Mouse (Mus musculus) layer of hippocampus, adult 2 months (tissue): ENCODE measurements at regions not wholly inside any gene's neighbourhood (a gene's known extent, or its start where the extent isn't known, plus 50 kb on each side); places are given as distances from the start of the nearest gene placed in this dataset.

Experiments used
- DNase-seq, 2 experiments: peaks; one replicate each; pipeline ENCODE4 v3.0.0; 2022; ENCODE audit warnings: low spot score in 2 of 2
- H3K27ac ChIP-seq: fragments of 200-600 bp; 2 replicates; pipeline ENCODE4 v1.8.1; 2022
- H3K4me3 ChIP-seq: fragments of 200-600 bp; 2 replicates; pipeline ENCODE4 v1.8.1; 2022; ENCODE audit warnings: mild to moderate bottlenecking
- CTCF ChIP-seq: fragments of 200-600 bp; conservative IDR thresholded peaks from 2 replicates; pipeline ENCODE4 v1.8.1; 2022; ENCODE audit warnings: antibody characterized with exemption, mild to moderate bottlenecking, moderate library complexity

DNA sequence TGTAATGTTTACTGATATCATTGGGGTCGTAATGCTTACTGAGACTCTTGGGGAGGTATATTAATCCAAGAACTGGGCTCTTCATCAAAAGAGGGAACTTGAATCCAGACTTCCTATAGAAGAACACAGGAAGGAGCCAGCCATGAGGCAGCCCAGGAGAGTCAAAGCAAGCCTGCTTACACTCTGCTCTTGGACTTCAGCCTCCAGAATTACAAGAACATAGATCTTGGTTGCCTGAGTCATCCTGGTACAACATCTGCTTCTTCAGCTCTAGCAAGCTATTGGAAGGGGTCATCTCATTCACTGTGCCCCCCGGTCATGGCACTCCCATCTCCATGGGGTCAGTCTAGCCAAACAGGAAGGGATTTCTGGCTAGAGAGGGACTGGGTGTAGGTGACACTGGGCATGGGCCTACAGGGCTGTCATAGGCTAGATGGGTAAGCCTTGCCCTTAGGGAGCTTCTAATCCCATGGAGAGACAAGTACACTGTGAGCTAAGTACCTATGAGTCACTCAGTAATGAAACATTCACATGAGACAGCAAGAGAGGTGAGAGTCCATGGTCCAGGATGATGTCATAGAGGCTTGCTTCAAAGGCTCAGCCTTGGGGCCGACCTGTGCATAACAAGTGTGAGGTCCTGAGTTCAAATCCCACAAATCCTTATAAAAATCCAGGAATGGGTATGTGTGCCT lies 217.1 kb downstream of the 4933412E24Rik start:
- DNase-seq = no peak
- Histone ChIP-seq H3K4me3 (no peak overlapping the region), H3K27ac (no peak overlapping the region)
- no peak for TF ChIP-seq CTCF

DNA sequence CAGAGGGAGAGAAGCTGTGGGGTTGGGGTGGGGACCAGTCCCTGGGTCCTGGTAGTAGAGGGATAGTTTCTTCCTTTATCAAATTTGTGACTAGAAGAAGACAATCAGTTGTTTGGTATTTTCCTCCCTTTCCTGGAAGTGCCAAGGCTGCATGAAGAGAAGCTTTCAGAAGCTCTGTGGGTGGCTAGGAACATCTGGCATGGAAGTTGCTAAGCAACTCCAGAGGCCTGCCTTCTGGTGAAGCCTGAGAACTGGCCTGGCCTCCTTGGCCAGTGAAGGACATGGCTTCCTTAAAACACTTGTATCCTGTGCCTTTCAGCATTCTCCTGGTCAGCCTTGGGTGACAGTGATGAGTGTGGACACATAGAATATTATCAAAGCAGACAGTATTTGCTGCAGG lies 217.9 kb downstream of the 4933412E24Rik start:
- no peak for TF ChIP-seq CTCF
- H3K27ac ChIP-seq = no peak overlapping the region
- H3K4me3 ChIP-seq = no peak overlapping the region
- DNase-seq = no peak

DNA sequence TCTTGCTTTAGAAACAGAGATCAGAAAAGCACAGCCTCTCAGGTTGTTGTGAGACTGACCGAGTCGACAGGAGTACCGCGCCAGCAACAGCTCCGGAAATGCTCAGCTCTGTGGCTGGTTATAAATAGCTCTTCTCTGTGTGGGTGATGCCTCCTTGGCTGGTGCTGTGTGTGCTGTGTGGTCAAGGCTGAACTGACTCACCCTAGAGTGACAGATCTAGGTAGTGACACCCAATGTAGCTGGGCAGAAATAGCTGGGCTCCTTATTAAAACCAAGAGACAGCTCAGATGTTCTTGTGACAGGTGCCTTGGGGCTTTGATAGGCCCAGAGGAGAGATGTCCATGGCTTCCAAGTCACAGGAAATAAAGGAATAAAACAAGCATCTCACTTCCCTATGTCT lies 220.7 kb downstream of the 4933412E24Rik start:
- Histone ChIP-seq H3K4me3 (no peak overlapping the region), H3K27ac (no peak overlapping the region; the same call in 1 of the 2 replicates)
- no peak for TF ChIP-seq CTCF
- no peak for DNase-seq

DNA sequence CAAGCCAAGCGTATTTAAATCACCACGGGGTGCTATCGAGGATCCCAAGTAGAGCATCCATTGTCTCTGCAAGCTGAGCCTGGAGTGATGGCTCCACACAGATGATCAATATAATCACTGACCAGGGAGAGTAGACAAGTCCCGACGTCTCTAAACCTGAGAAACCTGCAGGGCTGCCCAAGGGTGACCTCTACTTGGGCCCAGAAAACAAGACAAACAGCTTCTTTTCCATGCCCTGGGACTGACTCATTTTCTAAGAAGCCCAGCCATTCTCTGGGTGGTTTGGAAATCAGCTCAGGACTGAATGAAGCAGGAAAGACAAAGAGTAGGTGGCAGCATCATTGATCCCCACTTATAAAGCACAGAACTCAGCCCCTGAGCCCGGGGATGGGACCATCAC lies 221.5 kb downstream of the 4933412E24Rik start:
- no peak for DNase-seq
- H3K27ac ChIP-seq = no peak overlapping the region
- H3K4me3 ChIP-seq = no peak overlapping the region
- no peak for TF ChIP-seq CTCF

DNA sequence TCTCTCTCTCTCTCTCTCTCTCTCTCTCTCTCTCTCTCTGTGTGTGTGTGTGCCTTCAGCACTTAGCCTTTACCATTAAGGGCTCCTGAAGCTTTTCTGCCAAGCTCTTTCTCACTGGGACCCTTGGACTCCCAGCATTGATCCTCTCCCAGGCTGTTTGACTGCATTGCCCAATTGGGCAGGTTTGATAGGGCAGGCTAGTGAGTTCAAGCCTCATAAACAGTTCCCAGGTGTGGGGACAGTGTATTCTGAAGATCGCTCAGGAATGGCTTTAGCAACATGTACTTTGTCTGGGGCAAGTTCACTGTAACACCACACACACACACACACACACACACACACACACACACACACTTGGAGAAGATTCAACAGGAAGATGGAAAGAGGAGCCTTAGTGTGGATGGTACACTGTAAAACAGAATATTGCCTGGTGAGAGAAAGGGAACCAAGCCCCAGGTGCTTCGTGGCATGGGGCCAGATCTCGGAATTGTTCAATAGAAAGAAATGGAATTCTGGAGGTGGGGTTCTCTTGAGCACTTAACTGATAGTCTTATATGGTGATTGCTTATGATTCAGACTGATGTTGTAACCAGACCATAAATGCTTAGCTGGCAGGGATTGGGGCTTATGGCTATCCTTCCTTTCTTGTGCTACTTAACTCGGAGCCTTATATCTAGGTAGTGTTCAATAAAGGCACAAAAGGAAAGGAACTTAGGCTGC lies 229.5 kb downstream of the 4933412E24Rik start:
- Histone ChIP-seq H3K27ac (no peak overlapping the region), H3K4me3 (no peak overlapping the region)
- no peak for DNase-seq
- TF ChIP-seq CTCF = no peak

DNA sequence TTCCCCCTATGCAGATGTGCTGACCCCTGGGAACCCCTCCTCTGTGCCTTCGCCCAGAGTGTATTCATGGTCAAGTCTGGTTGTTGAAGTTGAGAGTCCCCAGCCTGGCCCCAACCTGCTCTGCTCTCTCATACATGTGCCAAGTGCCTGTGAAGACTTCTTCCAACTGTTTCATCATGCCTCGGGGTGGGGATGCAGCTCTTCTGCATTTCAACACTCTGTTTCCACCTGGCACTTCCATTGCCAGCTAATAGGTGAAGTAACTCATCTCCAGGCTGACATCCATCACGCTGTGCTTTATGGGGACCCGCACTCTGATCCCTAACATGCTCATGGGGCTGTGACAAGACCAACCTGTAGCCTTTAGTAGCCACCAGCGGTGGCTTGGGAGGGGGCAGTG lies 230.4 kb downstream of the 4933412E24Rik start:
- Histone ChIP-seq H3K27ac (no peak overlapping the region), H3K4me3 (no peak overlapping the region)
- no peak for TF ChIP-seq CTCF
- DNase-seq = no peak

DNA sequence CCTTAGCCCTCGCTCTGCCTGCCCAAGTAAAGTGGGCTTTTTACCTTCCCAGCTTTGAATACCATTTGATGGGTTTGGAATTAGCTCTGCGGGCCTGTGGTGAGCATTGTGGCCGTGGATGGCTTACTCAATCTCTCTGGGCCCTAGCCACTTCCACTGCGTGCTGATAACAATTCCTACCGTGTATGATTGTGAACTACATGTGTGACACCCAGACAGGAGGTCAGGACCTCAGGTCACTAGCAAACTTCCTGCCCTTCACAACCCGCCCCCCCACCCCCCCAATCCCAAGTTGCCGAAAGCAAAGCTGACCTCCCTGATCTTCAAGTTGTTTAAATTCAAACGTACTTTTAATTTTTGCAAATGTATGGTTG lies 231.9 kb downstream of the 4933412E24Rik start:
- no peak for TF ChIP-seq CTCF
- no peak overlapping the region for H3K4me3 ChIP-seq
- DNase-seq = no peak
- H3K27ac ChIP-seq = no peak overlapping the region

DNA sequence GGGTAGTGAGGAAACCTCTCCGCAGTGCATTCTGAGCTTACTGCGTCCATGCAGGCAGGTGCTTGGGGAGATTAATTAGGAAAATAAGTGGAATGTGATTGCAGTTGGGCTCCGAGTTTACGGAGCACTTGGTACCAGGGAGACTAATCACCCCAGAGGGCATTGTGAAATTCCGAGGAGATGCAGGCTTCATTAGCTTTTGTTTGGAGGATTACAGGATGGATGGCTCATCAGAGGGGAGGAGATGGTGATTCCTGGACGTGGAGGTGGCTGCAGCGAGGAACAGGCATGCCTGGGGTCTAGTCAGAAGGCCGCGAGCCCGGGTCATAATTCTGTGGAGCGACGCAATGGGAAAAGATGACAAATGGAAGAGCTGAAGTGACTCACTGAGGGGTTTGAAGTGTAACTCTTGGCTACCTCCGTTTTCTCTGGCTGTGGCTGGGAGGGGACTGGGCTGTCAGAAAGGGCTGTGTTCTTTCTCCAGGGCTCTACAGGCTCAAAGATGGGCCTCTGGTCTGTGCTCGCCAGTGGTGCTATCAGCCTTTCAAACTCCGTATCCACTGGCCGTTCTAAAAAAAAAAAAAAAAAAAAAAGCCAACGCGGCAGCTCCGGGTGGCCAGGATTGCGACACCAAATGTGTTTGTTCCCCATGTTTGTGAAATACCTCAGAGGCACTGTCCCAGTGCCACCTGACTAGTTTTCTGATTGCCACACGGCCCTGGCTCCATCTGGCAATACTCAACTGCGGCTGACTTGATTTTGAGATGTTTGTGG lies 232.4 kb downstream of the 4933412E24Rik start:
- Histone ChIP-seq H3K27ac (no peak overlapping the region), H3K4me3 (no peak overlapping the region)
- TF ChIP-seq CTCF = no peak
- no peak for DNase-seq

DNA sequence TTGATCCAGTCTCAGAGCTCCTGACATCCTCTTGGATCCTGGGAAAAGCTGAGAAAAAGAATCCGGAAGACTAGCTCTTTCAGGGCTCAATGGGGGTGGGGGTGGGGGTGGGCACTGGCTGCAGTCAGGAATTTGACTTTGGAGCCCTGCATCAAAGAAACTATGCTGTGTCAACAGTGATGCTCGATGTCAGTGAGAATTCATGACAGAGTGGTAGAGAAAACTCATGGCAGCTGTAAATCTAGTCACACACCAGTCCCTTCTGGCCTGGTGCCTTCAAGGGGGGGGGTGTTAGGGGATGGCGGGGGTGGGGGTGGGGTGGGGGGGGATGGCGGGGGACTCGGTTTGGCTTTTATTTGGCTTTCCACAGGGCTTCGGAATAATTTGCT lies 233.0 kb downstream of the 4933412E24Rik start:
- no peak for DNase-seq
- H3K27ac ChIP-seq = no peak overlapping the region
- no peak overlapping the region for H3K4me3 ChIP-seq
- no peak for TF ChIP-seq CTCF

DNA sequence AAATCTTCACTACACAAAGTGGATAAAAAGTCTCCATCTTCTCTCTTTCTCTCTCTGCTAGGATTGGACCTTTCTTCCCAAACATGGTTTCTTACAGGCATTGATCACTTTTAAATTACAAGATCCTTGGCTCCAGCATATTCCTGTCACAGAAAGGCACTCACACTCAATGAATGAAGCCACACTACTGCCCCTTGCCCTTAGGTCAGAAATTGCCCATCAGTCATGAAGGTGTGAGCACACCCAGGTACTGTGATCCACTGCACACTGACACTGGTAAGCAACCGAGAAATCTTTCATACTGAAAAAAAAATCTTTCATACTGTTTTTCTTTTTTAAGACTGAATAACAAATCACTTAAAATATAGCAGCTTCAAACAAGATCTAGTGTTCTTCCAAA lies 235.9 kb downstream of the 4933412E24Rik start:
- Histone ChIP-seq H3K4me3 (no peak overlapping the region), H3K27ac (no peak overlapping the region)
- DNase-seq = no peak
- no peak for TF ChIP-seq CTCF

DNA sequence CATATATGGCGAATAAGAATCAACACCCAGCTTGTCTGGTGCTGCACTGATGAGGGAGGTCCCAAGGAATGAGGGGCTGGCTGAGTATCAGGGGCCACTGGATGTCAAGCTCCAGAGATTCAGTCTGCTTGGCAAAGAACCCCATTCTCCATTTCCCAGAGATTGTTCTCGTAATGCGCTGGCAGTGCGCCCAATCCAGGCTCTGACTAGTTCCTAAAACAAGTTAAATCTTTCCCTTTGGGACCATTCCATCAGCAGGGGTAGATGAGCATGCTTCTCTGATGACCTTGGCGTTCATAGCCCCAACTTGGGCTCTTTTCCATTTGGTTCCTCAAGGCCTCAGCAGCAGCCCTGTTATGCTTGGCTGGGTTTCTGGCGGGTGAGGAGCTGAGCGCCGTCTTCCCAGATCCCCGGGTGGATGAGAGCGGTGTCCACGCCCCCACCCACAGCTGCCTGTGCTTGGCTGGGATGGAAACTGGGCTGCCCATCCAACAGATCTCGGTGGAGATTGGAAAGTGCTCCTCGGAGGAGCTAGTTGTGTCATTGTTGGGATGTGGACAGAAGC lies 239.0 kb downstream of the 4933412E24Rik start:
- Histone ChIP-seq H3K27ac (no peak overlapping the region), H3K4me3 (no peak overlapping the region)
- no peak for TF ChIP-seq CTCF
- DNase-seq = peak; percentile 9 to 25

DNA sequence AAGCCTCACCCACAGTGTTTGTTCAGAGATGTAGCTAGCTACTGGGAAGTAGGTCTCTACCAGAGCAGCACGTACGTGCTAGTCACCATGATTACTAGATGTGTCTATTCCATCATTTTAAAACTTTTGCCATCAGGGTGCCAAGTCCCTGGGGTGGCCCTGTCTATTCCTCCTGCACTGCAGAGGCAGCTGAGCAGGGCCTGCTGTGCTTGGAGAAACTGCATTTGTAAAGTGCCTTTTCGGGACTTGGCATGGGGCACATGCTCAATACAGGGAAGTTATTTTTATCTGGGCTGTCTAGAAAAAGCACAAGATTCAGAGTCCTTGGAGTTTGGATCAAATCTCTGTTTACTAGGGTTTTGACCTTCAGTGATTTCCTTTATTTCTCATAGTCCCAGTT lies 240.6 kb downstream of the 4933412E24Rik start:
- DNase-seq = no peak
- no peak for TF ChIP-seq CTCF
- Histone ChIP-seq H3K4me3 (no peak overlapping the region), H3K27ac (no peak overlapping the region)

DNA sequence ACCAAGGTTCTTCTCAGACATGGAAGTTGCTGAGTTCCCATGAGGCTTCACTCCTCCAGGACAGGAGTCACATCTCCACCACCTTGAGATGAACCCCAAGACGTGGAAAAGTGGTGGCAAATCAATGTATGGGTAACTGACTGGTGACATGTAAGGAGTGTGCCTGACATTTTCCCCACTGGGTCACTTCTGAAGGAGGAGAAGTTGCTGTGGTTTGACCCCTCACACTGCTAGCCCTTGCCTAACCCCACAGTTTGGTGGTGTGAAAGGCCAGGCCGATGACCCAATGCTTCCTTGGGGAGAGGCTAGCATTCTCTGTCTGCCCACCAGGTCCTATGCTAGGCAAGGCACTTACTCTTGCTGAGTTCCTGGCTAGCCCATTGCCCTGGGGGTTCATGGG lies 242.4 kb downstream of the 4933412E24Rik start:
- TF ChIP-seq CTCF = no peak
- H3K4me3 ChIP-seq = no peak overlapping the region
- no peak overlapping the region for H3K27ac ChIP-seq
- no peak for DNase-seq
